Mouse (Mus musculus) CD4-positive helper T cell, adult 2 months (primary cell): ENCODE data around the gene Chrdl2.

Source experiments
- DNase-seq: peaks from one replicate; pipeline ENCODE4 v3.0.0-alpha.2; 2012; ENCODE audit warnings: low read depth, missing footprints, low spot score

The Chrdl2 gene

DNA sequence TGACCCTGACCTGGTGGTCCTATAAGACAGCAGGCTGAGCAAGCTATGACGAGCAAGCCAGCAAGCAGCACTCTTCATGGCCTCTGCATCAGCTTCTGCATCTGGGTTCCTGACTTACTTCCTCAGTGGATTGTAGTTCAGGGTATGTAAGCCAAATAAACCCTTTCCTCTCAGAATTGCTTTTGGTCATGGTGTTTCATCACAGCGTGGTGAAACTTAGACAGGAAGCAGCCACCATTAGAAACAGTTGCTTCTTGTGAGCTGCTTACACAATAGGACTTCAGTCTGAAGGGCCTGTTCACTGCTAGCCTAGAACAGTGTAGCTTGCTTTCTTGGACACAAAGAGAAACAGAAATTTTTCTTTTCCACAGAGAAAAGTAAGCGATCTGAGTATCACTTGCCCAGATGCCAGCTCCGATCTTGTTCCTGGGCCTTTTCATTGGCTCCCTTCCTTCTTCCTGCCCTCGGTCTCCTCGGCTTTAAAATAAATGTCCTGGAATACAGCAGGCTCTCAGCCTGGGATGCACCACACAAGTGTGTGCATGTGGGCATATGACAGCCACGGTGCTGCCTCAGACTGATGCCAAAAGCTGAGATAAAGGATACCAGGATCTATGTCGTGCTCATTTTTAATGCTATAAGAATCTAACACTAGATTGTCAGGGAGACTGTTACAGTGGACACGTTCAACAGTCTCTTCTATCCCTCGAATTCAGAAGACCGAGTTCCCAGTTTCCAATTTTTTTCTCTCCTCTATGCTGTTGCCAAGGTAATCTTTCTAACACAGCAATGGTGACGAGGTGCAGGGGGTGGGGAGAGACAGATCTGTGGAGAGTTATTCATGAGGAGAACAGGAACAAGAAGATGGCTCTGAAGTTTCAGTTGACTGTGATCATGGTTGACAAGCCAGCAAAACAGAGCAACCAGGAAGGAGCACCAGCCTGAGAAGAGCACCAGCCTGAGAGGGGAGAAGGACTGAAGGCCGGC is 23.4 kb upstream of the Chrdl2 start:
- DNase-seq, result no peak

DNA sequence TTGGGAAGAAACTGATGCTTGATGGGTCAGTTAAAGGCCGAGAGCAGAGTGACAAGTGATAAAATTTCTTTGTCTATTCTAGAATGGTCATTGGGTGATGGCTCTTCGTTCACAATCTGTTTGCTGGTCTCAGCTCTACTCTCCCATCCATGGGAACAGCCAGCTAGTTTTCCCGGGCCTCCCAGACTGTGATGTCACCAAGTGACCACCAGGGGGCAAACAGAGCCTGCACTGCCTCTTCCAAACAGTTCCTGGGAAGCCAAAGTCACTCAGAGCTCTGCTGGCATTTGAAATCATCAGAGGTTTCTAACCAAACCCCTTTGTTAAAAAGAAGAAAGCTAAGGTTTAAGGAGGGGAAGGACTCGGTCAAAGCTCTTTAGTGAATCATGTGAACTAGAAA is 17.2 kb upstream of the Chrdl2 start:
- DNase-seq, result peak; percentile 37

DNA sequence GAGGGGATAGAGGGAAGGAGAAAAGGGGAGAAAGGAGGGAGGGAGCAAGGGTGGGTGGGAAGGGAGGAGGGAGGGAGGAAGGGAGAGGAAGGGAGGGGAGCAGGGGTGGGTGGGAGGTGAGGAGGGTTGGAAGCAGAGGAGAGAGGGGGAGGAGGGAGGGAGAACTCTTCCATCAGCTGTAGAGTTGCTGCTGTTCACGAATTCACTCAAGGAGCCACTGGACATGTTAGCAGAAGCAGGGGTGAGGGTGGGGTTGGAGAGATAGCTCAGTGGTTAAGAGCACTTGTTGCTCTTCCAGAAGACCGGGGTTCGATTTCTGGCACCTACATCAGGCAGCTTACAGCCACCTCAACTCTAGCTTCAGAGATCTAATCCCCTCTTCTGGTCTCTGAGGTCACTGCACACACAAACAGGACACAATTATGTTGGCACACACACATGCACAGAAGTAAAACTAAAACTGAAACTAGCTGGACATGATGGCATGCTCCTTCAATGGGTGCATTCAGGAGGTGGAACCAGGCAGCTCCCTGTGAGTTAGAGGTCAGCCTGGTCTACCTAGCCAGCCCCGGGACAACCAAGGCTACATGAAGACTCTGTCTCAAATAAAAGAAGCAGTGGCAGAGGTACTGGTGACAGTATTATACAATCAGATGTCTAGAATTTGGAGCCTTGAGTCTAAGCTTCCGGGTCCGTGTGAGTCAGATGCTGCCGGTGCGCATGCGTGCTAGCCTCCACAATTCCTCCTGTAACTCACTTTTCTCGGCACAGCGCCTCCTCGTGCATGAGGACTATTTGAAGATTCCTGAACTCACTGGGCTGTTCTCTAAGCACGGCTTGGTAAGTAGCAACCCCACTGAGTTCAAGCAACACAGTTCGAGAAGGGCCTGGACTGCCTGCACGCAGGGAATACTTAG is 15.9 kb upstream of the Chrdl2 start:
- DNase-seq, result no peak

DNA sequence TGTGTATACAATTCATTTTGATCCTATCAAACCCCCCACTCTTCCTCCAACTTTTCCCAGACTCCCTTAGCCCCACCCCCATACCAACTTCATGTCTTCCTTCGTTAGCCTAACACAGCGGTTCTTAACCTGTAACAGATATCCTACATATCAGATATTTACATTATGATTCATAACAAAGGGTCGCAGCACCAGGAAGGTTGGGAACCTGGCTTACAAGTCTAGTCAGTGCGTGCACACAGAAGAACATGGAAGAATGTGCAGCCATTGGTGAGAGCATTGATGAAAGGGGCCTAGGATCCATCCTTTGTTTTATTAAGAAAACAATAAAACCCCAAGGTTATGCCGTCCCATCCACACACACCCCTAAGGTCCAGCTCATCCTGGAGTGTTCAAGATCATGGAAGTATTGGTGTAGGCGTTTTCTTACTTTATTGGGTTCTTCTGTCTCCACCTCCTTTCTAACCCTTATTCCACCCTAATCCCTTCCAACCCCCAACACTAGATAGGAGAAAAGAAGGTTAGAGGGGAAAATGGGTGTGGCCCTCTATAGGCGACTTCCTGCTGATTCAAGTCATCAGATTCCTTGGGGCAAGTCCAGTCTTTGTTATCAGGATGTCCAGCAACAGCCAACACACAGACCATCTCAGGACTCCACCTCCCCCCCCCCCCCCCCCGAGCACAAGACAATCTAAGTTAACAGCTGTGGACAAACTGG is 14.8 kb upstream of the Chrdl2 start:
- no peak for DNase-seq

DNA sequence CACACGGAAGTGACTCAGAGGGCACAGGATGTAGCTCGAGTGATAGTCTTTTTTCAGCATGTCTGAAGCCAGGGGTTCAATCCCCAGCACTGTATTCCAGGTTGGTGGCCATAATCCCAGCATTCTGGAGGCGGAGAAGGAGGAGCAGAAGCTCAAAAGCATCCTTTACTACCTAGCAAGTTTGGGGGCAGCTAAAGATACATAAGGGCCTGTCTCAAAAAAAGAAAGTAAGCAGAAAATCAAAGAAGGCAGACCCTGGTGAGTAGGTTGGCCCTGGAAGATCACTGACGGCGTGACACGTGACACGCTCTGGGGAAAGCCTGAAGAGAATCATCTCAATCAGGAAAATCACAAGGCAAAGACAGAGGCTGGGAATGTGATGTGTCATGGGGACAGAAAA is 12.8 kb upstream of the Chrdl2 start:
- no peak for DNase-seq

DNA sequence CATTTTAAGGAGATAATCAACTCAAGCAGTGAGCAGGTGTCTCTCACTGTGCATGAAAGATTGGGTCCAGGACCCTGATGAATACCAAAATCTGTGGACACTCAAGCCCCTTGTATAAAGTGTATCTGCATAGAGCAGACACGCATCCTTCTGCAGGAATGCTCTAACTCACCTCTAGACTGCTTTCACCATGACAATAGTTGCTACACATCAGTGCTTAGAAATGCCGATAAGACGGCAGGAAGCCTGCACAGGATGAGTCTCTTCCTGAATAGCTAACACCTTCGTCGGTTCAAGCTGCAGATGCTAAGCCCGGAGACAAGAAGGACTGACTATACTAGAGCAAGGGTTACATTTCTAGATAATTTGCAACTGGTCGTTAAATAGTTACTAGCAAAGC is 10.8 kb upstream of the Chrdl2 start:
- DNase-seq, result no peak

DNA sequence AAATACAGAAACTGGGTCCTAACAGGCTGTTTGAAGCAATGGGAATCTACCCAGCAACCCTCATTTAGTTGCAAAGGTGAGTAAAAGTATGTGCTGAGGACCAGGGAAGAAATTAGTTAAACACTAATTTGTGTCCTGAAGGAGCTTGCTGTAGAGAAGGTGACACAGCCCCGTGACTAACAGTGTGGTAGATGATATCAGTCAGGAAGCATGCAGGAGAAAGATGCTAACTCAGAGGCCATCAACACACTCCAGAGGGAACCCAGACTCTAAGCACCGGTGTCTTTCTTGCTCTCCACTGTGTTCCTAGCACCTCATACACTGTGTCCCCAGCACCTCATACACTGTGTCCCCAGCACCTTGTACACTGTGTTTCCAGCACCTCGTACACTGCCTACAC is 7.3 kb upstream of the Chrdl2 start:
- no peak for DNase-seq

DNA sequence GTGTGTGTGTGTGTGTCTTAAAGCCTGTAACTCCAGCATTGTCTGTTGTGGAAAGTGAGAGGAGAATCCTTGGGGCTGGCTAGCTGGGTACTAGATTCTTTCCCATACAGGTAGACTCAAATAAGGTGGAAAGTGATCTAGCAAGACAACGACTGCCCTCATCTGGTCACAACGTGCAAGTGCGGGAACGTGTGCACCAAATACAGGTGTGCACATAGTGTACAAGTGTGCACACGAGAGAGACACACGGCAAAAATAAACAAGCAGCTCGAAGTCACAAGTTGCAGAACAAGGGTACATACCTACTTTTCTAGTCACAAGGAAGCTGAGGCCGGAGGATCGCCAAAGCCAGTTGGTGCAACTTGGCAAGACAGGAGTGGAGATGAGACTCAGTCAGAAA is 2.2 kb upstream of the Chrdl2 start:
- DNase-seq, result peak; percentile 36

DNA sequence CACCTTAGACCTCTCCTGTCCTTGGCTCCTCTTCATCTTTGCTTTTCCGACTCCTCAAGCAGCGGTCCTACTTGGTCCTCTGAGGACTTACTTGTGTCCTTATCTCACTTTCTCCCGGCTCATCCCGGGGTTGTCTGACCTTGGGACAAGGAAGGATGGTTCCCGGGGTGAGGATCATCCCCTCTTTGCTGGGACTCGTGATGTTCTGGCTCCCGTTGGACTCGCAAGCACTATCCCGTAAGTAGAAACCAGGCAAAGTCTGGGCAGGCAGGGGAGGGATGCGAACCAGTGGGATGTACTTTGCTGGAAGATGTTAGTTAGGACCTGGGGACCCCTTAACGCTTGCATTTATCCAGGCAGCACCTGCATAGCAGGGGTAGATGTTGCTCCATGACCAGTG is 439 bp downstream of the Chrdl2 start:
- DNase-seq, result no peak

DNA sequence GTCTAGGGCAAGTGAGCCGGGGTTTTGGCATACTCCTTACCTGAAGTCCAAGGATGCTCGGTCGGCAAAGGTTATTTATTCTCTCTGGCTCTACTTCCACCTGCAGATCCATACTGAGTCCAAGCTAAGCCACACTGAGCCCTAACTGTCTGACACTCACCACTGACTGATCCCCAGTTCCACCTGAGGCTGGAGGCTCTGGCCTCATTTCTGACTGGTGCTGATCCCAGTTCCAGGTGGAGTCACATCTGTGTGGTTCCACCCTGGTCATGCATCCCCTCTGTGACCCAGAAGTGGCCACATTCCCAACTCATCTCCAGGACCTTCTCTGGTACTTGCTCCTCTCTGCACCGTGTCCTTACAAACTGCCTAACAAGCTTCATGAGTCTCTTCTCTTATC is 2.8 kb downstream of the Chrdl2 start:
- DNase-seq, result no peak

DNA sequence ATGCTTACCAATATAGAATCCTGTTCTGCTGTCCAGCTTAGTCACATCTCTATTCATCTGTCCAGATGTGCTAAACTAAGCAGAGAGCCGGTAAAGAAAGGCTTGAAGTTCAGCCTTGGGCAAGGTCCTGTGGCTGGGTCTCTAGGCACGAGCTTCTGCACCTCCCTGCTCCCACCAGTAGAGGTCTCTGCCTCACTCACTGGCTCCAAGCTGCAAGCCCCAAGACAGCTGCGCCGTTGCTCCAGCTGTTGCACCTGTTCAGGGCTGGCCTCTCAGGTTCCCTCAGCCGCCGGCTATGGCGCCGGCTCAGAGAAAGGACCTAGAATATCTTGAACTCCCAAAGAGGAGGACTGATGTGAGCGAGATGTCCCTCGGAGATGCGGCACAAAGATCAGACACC is 3.7 kb downstream of the Chrdl2 start:
- DNase-seq, result peak; percentile 61

DNA sequence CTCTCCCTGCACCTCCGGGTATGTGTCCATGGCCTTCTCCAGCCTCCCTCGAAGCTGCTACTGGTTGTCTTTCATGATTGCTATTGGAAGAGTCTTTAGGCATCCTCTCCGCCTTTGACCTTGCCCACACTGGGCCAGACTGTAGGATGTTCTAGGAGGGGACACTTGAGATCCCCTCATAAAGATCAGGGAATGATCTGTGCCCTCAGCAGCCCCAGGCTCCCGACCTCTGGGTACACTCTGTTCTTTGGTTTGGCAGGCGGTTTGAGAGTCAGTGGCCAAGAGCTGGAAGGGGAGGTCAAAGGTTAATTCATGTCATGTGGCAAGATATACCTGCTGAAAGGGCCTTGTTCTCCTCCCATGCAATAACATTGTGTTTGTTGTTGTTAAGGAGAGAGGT is 4.7 kb downstream of the Chrdl2 start:
- DNase-seq, result no peak

DNA sequence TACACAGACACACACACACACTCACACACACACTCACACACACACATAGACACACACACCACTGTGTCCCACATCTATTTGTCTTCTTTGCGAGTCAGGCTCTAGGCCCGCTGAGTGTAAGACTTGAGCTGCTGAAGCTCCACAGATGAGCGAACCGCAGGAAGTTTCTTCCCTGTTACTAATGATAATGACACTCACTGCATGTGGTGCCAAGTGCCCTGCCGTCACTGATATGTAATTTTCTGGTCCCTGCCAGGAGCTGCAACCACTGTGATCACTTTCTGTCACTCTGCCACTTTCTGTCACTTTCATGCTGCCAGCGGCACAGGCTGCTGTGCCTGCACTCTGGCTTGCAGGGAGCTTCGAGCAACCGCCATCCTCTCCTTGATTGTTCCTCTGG is 6.1 kb downstream of the Chrdl2 start:
- DNase-seq, result no peak

DNA sequence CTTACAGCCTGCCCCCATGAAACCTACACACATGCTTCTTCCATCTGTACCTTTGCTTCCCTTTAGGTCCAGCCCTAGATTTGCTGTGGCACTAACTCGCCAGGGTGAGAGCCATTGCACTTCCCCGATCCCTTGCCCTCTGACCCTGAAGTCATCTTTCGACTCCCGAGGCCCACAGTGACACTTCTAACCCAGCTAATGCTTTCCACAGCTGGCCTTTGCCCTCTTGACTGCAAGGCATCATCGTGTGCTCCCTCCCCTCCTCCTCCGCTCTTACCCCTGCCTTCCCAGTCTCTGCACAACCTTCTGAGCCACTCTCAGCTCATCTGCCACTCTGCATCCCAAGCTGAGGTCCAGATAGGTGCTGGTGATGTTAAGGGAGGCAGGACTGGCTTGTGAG is 6.5 kb downstream of the Chrdl2 start:
- DNase-seq, result no peak

DNA sequence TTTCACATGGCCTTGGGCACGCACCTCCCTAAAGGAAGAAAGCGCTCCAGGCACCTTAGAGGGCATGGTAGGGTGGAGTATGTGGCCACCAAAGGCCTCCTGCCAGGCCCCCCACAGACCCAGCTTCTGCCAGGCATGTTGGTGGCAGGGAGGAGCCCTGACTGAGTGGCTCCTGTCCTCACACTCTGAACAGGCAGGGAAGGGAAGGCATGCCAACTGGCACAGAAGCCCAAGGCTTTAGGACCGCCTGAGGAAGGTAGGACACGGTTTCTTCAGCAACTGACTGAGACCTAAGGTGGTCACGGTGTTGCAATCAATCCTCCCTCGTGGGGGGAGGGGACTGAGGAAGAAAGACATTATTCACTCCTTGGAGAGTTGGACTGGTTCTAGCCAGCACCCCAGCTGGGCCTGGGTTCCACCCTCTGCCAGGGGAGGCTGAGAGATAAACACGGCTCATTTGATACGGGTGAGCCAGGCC is 8.2 kb downstream of the Chrdl2 start:
- DNase-seq, result no peak

DNA sequence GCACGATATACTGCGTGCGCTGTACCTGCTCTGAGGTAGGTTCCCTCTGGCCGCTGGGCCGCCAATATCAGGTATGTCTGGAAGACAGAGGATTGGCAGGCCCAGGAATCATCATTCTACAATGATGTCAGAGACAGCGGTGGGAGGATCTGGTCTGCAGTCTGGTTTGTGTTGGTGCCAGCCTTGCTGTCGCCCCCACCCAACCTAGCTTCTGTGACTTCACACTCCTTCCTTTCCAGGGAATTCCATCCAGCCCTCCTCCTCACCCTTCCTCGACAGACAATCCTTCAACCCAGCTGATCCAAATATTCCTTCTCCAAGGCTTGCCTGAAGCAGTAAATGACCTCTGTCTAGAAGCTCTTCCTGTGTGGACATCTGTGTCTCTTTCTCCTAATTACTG is 11.1 kb downstream of the Chrdl2 start:
- DNase-seq, result no peak

DNA sequence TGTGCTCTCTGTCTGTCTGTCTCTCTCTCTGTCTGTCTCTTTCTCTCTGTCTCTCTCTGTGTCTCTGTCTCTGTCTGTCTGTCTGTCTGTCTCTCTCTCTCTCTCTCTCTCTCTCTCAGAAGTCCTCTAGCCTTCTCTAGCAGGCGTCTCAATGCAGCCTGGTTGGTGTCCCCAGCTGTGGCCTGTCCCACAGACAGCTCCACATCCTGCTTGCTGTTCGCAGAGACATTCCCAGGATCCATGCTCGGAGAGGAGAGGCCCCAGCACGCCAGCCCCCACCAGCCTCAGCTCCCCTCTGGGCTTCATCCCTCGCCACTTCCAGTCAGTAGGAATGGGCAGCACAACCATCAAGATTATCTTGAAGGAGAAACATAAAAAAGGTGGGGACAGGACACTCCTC is 21.4 kb downstream of the Chrdl2 start:
- no peak for DNase-seq

DNA sequence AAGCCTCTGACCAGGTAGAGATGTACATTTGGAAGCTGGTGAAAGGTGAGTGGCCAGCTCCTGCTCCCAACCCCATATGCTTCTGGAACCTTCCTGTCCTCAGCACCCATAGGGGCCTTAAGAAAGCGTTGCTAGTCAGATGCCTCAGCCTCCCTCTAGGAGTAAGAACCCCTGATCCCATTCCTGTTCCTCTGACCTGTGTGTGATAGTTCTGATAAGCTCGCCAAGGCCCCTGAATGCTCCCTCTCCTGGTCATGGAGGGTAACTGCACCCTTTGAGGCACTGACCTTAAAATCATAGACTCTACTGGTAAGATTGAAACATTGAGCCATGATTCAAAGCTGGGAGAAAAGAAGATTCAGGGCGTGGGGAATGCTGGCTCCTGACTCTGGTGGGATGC is 23.3 kb downstream of the Chrdl2 start:
- DNase-seq, result peak; percentile 16

DNA sequence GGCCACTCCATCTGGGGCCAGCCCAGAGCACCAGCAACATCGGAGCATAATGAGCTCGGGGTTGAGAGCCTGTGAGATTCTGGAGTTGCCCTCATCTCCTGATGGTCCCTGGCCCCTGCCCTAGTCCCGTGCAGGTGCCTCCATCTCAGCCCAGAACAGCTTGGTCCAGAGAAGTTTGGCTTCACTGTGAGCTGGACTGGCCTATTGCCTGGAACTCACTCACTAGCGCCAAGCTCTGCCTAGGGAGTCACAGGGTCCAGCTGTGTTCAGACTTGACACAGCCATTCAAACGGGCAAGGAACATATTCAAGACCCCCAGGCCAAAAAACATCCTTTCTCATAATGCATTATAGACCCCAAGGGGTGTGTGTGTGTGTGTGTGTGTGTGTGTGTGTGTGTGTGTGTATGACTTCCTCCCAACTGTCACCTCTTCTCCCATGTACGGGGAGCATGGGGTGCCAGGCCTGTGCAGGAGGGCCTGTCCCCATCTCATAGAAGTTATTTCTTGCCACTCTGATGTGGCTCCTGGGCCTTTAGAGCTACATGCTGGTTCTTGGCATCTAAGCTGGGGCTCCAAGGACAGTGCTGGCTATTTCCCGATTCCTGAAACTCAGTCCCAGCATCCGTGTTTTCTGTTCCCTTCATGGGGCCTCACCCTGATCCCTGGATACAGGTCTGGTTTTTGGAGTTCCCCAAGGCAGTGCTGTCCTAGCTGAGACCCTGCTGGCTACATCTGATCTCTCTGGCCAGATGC is 25.2 kb downstream of the Chrdl2 start:
- DNase-seq, result no peak

DNA sequence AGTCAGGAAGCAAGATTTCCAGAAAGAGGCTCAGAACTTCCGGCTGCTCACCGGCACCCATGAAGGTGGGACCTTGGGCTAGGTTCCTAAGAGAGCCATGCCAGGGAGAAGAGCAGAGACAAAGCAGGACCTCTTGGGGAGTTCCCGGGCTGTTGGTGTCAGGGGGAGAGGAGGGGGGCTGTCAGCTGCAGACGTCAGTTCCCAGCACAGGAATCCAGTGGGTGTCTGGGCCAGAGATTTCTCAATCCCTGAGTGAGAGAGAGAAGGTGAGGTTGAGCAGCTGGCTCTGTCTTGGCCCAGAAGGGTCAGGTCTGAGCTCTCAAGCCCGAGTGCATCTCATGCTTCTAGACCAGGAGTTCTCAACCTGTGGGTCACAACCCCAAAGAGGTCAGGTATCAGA is 27.7 kb downstream of the Chrdl2 start:
- no peak for DNase-seq
